Mouse (Mus musculus): Measurements from ENCODE around the gene Aff1. TPM values are rescaled to one million over a fixed set of nuclear protein-coding genes. Genes with fewer than 3 reads are reported as not detected.
A peak's percentile ranks its signal among the peaks of the same experiment; 100 is the strongest.

Aff1 gene
- polyA plus RNA-seq, 1 experiment from 2014 or later = 11.4 TPM

DNA sequence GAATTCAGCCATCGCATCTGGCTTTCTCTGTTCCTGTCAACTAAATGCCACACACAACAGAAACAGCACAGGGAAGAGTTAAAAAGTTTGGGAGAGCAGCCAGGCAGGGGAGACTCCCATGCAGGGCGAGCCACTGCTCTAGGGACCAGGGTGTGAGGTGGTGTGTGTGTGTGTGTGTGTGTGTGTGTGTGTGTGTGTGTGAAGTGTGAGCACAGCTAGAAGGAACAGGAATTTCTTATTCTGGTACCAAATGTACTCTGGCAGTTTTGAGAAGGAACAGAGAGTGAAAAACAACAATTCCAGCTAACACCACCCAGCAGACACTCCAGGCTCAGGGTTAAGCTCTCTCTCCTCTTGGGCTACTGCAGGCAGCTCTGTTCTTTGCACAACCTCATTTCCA is 96.8 kb downstream of the Aff1 start:
- H3K4me3 ChIP-seq = no peak overlapping the region
- WGBS = 22% methylated on average over 2 of the region's 2 CpGs
- no peaks in the 10 kb centered on the region for H3K9me3 ChIP-seq (replicated peaks)
- peak overlapping the region; percentile 84 for H3K27ac ChIP-seq (ENCODE audit: poor library complexity, severe bottlenecking)
- H3K4me1 ChIP-seq (replicated peaks) = peaks cover 30% of the 10 kb centered on the region
- peak; percentile 47; the same call in 1 of the 2 replicates for ATAC-seq (ENCODE audit: insufficient number of reproducible peaks, low FRiP score)
- no peaks in the 10 kb centered on the region for H3K27me3 ChIP-seq (replicated peaks)
- H3K9ac ChIP-seq = peak overlapping the region; percentile 47; the same call in 1 of the 2 replicates
- peak overlapping the region; percentile 48 for H3K4me2 ChIP-seq
- peaks cover 24% of the 10 kb centered on the region for H3K36me3 ChIP-seq

DNA sequence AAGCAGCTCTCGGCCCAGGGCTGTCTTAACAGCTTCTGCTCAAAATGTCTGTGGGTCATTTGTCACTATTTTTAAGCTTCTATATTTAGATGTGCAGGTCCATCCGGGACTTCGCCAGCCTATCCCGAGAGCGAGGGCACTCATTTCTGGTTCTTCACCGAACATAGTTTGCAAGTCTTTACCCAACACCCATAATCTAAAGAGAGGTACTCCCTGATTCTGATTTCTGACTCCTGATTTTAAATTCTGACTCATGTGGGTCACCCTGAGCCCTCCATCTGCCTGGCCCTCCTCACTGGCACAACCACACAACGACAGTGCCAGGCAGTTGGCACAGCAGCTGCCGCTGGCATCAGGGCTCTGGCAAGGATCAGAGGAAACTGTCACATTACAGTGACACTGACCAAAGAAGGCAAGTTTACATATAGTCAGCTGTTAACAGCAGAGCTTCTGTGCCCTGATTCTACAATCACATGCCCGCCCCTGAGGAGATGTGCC is 97.5 kb downstream of the Aff1 start:
- H3K9me3 ChIP-seq (replicated peaks) = no peaks in the 10 kb centered on the region
- H3K4me3 ChIP-seq = no peak overlapping the region
- peak overlapping the region; percentile 84 for H3K27ac ChIP-seq (ENCODE audit: poor library complexity, severe bottlenecking)
- H3K9ac ChIP-seq = peak overlapping the region; percentile 47; the same call in 1 of the 2 replicates
- WGBS = 51% methylated on average over 9 of the region's 9 CpGs
- H3K36me3 ChIP-seq = peaks cover 17% of the 10 kb centered on the region
- H3K4me1 ChIP-seq (replicated peaks) = peaks cover 30% of the 10 kb centered on the region
- no peak for ATAC-seq (ENCODE audit: insufficient number of reproducible peaks, low FRiP score)
- H3K27me3 ChIP-seq (replicated peaks) = no peaks in the 10 kb centered on the region
- H3K4me2 ChIP-seq = peak overlapping the region; percentile 48

DNA sequence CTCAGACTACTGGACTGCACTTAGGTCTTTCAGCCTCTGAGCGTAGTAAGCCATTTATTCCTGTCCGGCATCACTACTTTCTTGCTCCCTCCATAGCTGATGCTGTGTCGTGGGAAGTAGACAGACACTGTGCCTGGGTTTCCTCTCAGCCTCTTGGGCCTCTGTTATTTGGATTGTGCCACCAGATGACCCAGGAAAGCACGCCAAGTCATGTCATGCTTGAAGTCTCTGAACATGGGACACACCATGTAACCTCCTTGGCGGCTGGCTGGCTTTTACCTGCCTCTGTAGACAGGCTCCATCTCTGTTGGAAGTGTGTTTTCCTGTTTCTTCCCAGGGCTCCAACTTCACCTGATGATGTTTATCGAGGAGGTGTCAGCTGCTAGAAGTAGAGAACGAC is 99.6 kb downstream of the Aff1 start:
- Histone ChIP-seq H3K27me3 (replicated peaks) (no peaks in the 10 kb centered on the region), H3K4me1 (replicated peaks) (peaks cover 28% of the 10 kb centered on the region), H3K36me3 (peaks cover 13% of the 10 kb centered on the region), H3K9ac (no peak overlapping the region), H3K9me3 (replicated peaks) (no peaks in the 10 kb centered on the region), H3K4me2 (no peak overlapping the region), H3K4me3 (no peak overlapping the region), H3K27ac (ENCODE audit: poor library complexity, severe bottlenecking) (no peak overlapping the region)
- 81% methylated on average over 7 of the region's 7 CpGs for WGBS
- ATAC-seq (ENCODE audit: insufficient number of reproducible peaks, low FRiP score) = no peak

DNA sequence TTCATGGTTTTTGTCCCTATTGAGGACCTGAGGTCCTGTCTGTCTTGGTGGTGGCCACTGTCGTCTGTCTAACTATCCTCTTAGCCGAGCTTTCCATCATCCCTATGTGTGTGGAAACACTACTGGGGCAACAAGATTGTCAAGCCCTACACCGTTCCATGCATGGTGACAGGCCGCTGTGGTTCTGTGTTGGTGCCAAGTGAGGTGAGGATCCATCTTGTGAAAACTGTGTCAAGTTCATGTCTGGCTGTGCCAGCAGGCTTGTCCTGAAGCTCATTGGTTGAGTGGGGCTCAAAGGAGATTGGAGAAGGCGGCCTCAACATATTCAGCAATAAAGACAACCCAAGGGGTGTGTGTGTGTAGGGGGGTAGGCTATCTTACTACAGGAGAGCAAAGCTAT is 102.9 kb downstream of the Aff1 start:
- Histone ChIP-seq H3K9me3 (replicated peaks) (no peaks in the 10 kb centered on the region), H3K27ac (ENCODE audit: poor library complexity, severe bottlenecking) (no peak overlapping the region), H3K4me3 (no peak overlapping the region), H3K4me2 (no peak overlapping the region), H3K4me1 (replicated peaks) (peaks cover 14% of the 10 kb centered on the region), H3K36me3 (peaks cover 10% of the 10 kb centered on the region; the same call in 1 of the 2 replicates), H3K9ac (no peak overlapping the region), H3K27me3 (replicated peaks) (no peaks in the 10 kb centered on the region)
- 89% methylated on average over 5 of the region's 5 CpGs for WGBS
- ATAC-seq (ENCODE audit: insufficient number of reproducible peaks, low FRiP score) = no peak

DNA sequence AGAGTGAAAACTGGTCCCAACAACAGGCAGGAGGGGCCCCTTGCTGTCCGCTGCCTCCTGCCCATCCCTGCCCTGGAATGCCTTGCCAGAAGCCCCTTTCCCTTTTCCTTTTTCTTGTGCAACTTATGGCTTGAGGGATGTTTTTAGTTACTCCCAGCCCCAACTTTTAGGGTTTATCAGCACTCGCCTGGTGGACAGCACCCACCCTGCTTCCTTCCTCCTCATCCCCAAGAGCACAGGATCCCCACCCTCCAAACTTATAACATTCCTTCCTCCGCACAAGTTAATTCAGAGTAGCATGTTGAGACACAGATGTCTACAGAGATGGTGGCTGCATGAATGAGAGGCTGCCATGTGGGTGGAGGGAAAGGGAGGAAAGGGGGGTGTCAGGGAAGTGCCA is 103.9 kb downstream of the Aff1 start:
- H3K9ac ChIP-seq = no peak overlapping the region

DNA sequence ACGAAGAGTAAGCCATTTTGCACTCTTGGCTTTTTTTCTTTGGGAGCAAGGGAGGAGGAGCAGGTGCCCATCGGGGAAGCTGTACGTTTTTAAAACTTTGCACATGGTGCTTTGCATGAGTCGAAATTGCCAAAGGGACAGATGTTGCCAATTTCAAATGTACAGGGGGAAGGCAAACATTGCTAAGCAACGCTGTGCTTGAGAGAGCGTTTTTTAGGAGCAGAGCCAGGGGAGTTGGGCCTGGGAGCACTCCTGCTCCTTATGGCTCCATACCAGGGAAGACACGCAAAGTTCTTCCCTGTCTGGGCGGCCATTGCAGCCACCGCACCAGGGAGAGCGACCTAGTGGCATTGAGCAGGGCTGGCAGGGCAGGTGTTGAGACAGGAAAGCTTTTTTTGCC is 105.6 kb downstream of the Aff1 start:
- H3K4me2 ChIP-seq = no peak overlapping the region
- ATAC-seq (ENCODE audit: insufficient number of reproducible peaks, low FRiP score) = no peak
- 78% methylated on average over 10 of the region's 10 CpGs for WGBS
- H3K27me3 ChIP-seq (replicated peaks) = no peaks in the 10 kb centered on the region
- H3K36me3 ChIP-seq = 0 out of 2 replicates have a peak, but pooled peaks cover 2% of the 10 kb centered on the region
- no peak overlapping the region for H3K27ac ChIP-seq (ENCODE audit: poor library complexity, severe bottlenecking)
- H3K4me3 ChIP-seq = no peak overlapping the region
- no peak overlapping the region for H3K9ac ChIP-seq
- H3K9me3 ChIP-seq (replicated peaks) = no peaks in the 10 kb centered on the region
- H3K4me1 ChIP-seq (replicated peaks) = peaks cover 18% of the 10 kb centered on the region

More for the DNA sequence above, 103.9 kb downstream of the Aff1 start:
- Histone ChIP-seq H3K27me3 (replicated peaks) (no peaks in the 10 kb centered on the region), H3K36me3 (peaks cover 10% of the 10 kb centered on the region; the same call in 1 of the 2 replicates), H3K27ac (ENCODE audit: poor library complexity, severe bottlenecking) (no peak overlapping the region), H3K4me1 (replicated peaks) (peaks cover 18% of the 10 kb centered on the region), H3K9me3 (replicated peaks) (no peaks in the 10 kb centered on the region), H3K4me2 (no peak overlapping the region), H3K4me3 (no peak overlapping the region)
- WGBS = 70% methylated on average over 3 of the region's 3 CpGs
- ATAC-seq (ENCODE audit: insufficient number of reproducible peaks, low FRiP score) = no peak

DNA sequence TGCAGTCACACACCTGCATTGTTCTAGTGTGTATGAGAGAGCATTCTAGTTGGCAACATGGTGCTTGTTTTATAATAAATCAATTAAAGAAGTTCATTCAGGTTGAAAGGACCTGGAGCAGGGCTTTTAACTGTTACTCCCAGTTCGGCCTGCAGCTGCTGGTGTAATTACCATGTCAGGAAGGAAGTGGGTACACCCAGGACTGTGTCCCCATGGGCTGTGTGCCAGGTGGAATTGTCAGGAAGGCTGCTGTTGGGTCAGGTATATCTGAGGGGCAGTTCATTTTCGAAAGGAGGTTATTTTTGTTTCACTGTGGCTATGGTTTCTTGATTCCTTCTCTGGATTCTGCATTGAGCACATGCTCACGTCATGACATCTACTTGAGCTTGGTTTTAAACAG is 107.3 kb downstream of the Aff1 start:
- Histone ChIP-seq H3K4me3 (no peak overlapping the region), H3K4me1 (replicated peaks) (peaks cover 29% of the 10 kb centered on the region), H3K27me3 (replicated peaks) (no peaks in the 10 kb centered on the region), H3K9ac (no peak overlapping the region), H3K4me2 (no peak overlapping the region), H3K9me3 (replicated peaks) (no peaks in the 10 kb centered on the region), H3K36me3 (0 out of 2 replicates have a peak, but pooled peaks cover 2% of the 10 kb centered on the region), H3K27ac (ENCODE audit: poor library complexity, severe bottlenecking) (no peak overlapping the region)
- WGBS = 70% methylated on average over 3 of the region's 3 CpGs
- no peak for ATAC-seq (ENCODE audit: insufficient number of reproducible peaks, low FRiP score)

DNA sequence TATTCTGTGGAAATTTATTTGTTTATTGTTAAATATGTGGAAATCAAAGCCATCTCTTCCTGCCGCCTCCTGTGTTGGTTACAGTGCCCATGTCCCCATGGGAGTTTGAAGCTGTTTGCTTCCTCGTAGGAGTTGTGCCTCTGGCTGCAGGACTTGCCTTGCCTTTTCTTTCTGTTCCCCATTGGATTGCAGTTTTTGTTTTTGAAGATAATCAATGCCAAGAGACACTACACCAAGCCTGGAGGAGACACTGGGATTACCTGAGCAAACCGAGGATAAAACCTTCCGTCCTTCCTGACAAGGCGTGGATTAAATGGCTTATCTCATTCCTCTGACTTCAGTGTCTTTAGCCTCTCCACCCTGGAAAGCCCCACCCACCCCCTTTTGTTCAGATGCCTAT is 107.8 kb downstream of the Aff1 start:
- WGBS = 45% methylated on average over 5 of the region's 5 CpGs
- no peak for ATAC-seq (ENCODE audit: insufficient number of reproducible peaks, low FRiP score)
- H3K27ac ChIP-seq (ENCODE audit: poor library complexity, severe bottlenecking) = no peak overlapping the region

DNA sequence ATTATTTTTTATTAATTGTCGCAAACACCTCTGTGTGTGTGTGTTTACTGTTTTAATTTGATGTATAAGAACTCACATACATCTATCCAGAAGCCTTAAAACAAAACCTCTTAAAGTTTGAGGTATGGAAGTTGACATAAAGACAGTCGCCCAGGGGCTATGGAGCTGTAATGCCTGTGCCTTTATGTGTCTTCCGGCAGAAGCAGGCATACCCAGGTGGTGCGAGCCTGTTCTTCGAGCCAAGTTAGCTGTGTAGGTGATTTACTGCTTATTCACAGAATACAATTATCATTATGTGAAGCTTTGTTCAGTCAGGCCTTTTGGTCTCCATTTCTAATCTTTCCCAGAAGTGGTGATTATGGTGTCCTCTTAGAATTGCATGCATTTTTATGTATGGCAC is 111.2 kb downstream of the Aff1 start:
- H3K36me3 ChIP-seq = no peaks in the 10 kb centered on the region
- peaks cover 45% of the 10 kb centered on the region for H3K4me1 ChIP-seq (replicated peaks)
- H3K9ac ChIP-seq = no peak overlapping the region
- H3K27ac ChIP-seq (ENCODE audit: poor library complexity, severe bottlenecking) = no peak overlapping the region
- no peaks in the 10 kb centered on the region for H3K27me3 ChIP-seq (replicated peaks)
- H3K9me3 ChIP-seq (replicated peaks) = no peaks in the 10 kb centered on the region
- no peak overlapping the region for H3K4me2 ChIP-seq
- no peak overlapping the region for H3K4me3 ChIP-seq
- WGBS = 89% methylated on average over 5 of the region's 5 CpGs
- ATAC-seq (ENCODE audit: insufficient number of reproducible peaks, low FRiP score) = no peak

More for the DNA sequence above, 107.8 kb downstream of the Aff1 start:
- H3K4me1 ChIP-seq (replicated peaks) = peaks cover 29% of the 10 kb centered on the region
- H3K27me3 ChIP-seq (replicated peaks) = no peaks in the 10 kb centered on the region
- no peak overlapping the region for H3K4me2 ChIP-seq
- H3K36me3 ChIP-seq = 0 out of 2 replicates have a peak, but pooled peaks cover 2% of the 10 kb centered on the region
- H3K9me3 ChIP-seq (replicated peaks) = no peaks in the 10 kb centered on the region
- no peak overlapping the region for H3K9ac ChIP-seq
- no peak overlapping the region for H3K4me3 ChIP-seq

DNA sequence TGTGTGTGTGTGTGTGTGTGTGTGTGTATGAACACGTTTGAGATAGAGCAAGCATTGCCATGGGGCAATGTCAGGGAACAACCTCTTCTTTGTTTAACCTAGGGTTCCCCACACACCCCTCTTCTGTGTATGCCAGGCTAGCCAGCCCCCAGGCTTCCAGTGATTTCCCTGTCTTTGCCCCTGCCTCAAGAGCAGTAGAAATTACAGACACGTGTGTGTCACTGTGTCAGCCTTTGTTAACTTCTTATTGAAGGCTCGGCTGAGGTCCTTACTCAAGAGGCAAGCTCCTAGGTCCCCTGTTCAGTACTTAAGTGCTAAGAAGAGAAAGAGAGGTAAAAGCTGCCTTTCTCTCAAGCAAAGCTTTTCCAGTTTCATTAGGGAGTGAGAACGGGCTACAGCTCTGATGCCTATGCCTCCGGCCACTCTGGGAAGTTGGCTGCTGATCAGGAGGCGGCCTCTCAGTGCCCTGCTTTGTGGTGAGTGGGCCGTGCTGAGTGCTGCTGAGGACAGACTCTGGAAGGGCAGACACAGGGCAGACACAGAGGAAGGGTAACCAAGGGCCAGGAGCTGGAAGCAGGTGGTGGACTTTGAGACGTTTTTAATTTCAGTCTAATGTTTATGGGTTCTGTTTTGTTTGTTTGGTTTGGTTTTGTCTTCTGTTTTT is 111.9 kb downstream of the Aff1 start:
- WGBS = 22% methylated on average over 8 of the region's 8 CpGs
- peak; percentile 82; the same call in 1 of the 2 replicates for ATAC-seq (ENCODE audit: insufficient number of reproducible peaks, low FRiP score)
- no peaks in the 10 kb centered on the region for H3K9me3 ChIP-seq (replicated peaks)

DNA sequence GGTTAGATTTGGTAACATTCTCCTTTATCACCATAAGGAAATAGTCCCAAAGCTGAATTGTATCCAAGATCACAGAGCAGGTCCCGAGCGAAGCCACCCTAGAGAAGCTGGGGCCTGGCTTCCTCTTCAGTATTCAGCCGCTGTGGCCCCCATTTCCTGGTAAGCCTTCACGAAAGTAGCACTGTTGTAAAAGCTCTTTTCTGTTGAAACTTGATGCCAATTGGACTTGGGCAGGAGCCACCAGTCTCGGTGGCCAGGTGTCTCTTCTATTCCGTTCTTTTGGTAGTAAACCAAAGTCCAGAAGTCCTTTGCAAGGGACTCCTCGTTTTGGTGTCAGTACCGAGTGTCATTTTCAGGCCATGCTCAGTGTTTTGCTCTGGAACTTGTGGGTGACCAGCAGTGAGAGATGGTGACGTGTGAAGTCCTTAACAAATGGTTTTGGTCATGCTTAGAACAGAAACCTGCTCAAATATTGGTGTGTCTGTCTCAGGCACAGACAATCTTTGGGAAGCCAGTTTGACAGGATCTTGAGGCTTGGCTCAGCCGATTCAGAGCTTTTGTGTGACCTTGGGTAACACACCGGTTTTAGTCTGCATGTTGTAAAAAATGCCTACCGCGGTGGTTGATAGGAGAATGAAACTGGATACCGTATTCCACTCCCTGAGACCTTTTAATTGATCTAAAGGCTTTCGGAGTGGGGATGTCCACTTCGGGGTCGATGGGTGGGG is 114.8 kb downstream of the Aff1 start:
- H3K9ac ChIP-seq = no peak overlapping the region
- H3K4me3 ChIP-seq = no peak overlapping the region
- peaks cover 39% of the 10 kb centered on the region for H3K4me1 ChIP-seq (replicated peaks)
- no peaks in the 10 kb centered on the region for H3K9me3 ChIP-seq (replicated peaks)
- ATAC-seq (ENCODE audit: insufficient number of reproducible peaks, low FRiP score) = no peak
- H3K27me3 ChIP-seq (replicated peaks) = no peaks in the 10 kb centered on the region
- WGBS = 77% methylated on average over 17 of the region's 17 CpGs
- no peak overlapping the region for H3K4me2 ChIP-seq
- no peak overlapping the region for H3K27ac ChIP-seq (ENCODE audit: poor library complexity, severe bottlenecking)
- no peaks in the 10 kb centered on the region for H3K36me3 ChIP-seq

More for the DNA sequence above, 111.9 kb downstream of the Aff1 start:
- Histone ChIP-seq H3K4me1 (replicated peaks) (peaks cover 46% of the 10 kb centered on the region), H3K4me2 (peak overlapping the region; percentile 33; the same call in 1 of the 2 replicates), H3K27ac (ENCODE audit: poor library complexity, severe bottlenecking) (peak overlapping the region; percentile 50), H3K27me3 (replicated peaks) (no peaks in the 10 kb centered on the region), H3K9ac (no peak overlapping the region), H3K4me3 (no peak overlapping the region), H3K36me3 (no peaks in the 10 kb centered on the region)

Data from heart, embryonic 12.5 days (tissue).